Mouse (Mus musculus) frontal cortex, postnatal 10 days (tissue): ENCODE data around the gene Prss41.
"Not testable (repeated sequence)": the region's sequence is repeated elsewhere in the genome, so short reads cannot be mapped to it uniquely, and the experiment has no call there.

Experiments used
- DNase-seq, 2 experiments: peaks; one replicate each; pipeline ENCODE4 v3.0.0; 2022; ENCODE audit warnings: low spot score in 2 of 2, mixed read lengths in 1 of 2

Gene Prss41

DNA sequence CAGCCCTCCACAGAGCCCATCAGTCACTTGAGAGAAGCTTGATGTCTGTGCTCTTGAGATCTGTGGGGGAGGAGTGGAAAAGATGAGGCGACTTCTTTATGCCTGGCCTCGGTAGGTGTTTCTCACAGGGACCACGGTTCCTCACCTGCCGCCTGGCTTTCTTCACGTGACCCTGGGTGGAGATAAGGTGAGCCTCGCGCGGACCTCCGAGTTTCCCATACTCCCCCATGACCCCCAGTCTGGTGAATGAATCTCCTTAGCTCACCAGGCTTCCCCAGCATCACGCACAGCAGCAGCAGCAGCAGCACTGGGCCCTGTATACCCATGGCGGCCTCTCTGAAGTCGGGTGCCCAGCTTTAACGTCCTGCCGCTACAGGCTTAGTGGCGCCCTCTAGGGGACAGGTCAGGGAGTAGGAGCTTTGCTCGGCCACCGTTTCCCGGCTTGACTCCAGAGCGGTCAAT is at the start of gene Prss41, which contains the start of gene Prss32:
Gene Prss41 (minus strand): TSS at position 361 of the 462 bp plus-strand sequence.
Gene Prss32 (plus strand): TSS at position 44 of the 462 bp plus-strand sequence.
- no peak for DNase-seq

DNA sequence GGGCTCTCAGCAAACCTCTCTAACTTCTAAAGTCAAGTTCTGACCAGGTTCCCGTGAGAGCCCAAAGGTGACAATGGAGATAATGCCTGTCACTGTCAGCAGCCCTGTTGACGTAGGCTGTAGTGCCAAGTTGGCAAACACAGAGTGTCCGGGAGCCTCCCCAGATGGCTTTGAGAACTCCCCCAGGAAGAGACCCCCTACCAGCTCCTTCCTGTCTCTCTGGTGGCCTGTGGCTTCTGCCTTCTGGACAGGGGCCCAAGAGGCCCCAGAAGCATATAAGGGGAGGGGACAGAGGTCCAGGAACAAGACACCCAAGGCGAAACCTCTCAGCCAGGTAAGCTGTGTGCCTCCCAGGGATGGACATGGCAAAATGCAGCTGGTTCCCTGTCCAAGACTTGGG is 36.6 kb upstream of the Prss41 start, which contains the start of the genes Dcpp1 and Dcpp2:
Gene Dcpp1 (plus strand): TSS at position 301 of the 400 bp plus-strand sequence.
Gene Dcpp2 (plus strand): TSS at position 305 of the 400 bp plus-strand sequence.
- not testable (repeated sequence) for DNase-seq

DNA sequence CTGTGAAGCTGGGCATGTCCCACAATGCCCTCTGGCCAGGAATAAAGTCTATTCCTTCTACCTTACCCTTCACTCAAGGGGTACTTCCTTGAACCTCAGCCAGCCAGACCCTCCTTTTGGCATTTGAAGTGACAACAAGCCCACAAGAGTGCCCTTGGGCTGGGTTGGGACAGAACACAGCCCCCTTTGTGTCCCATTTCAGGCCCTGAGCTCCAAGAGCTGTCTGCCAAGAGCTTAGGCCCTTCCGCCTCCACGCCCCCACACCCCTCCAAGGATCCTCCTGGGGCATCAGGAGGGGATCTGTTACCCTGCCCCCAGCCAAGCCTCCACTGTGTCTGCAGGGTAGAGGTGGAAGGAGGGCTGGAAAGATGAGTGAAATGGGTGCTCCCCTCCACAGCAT is 33.2 kb upstream of the Prss41 start:
- DNase-seq: no peak

DNA sequence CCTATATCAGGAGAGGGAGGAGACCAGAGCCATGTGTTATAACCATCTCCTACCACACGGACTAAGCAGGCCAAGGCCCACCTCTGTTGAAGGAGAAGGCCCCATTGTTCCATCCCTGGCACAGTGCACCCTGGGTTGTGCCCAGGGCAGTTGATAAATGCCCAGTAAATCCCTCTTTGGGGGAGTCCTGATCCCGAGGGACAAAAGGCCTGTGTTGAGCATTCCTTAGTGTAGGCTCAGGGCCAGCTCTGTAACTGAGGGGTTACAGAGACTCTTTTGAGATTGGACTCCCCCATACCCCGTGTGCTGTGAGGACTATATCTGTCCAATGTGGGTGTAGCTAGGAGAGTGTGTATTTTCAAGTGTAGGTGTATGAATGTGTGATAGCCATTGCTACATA is 32.8 kb upstream of the Prss41 start:
- peak in 1 of 2 experiments; percentile 20 for DNase-seq

DNA sequence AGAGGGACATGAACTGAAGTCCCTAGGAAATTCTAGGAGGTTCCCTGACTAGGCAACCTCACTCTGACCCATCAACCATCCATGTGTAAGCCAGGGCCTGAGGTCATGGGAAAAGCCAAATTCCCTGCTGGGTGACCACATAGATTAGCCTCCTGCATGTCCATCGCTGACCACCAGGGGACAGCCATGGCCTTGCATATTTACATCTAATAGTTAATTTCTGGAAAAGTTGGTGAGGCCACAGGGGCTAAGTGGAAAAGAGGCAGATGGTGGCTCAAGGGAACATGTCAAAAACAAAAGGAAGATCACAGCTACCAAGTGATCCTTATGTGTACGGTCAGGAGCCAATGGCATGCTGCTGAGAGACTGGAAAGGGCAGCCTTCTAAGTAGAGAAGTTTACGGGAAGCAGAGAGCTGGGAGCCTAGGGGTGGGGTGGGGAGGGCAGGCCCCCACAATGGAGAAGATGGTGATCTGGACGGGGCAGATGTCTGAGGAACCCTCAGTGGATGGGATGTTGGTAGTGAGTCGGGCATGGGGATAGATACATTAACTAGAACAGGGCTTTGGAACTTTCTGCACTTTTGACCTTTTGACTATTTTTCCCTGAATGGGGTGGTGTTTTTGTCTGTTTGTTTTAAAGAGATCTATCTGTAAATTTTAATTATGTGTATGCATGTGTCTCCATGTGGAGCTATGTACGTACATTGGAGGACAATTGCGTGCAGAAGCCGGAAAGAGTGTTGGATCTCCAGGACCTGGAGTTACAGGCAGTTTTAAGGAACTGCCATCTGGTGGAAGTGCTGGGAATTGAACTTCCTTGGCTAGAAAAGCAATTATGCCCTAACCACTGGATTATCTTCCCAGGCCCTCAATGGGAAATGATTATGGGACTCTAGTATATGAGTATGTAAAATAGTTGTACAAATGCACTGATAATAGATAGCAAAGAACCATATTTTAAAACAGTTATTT is 30.2 kb upstream of the Prss41 start:
- DNase-seq: peak in 1 of 2 experiments; percentile 24

DNA sequence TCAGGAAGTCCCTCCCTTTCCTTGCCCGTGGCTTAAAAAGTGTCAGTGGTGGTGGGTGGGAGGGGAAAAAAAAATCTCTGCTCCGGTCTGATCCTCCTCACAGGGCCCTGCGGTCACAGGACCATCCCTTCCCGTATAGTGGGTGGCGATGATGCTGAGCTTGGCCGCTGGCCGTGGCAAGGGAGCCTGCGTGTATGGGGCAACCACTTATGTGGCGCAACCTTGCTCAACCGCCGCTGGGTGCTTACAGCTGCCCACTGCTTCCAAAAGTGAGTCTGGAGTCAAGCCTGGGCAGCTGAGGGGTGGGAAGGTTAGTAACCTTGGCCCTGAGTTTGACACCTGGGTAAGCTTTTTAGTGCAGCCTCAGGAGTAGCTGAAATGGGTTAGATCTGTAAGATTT is 24.5 kb upstream of the Prss41 start:
- DNase-seq: no peak

DNA sequence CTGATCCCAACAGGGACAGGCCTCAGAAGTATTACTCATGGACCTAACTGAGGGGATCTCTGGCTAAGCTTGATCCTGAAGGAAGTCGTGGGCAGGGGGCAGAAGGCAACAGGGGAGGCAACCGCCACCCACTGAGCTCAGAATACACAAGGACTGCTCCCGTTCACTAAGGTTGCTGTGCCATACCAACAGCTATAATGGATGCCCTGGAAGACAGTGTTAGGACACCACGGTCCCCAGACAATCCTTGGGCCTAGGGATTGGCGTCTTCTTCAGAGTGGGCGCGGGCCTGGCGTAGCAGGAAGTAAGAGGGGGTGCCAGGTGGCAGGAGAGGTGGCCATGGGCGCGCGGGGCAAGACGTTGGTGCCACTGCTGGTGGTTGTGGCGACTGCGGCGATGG is 23.8 kb upstream of the Prss41 start, which contains the start of gene Prss21:
Gene Prss21 (plus strand): TSS at position 301 of the 400 bp plus-strand sequence.
- no peak for DNase-seq

DNA sequence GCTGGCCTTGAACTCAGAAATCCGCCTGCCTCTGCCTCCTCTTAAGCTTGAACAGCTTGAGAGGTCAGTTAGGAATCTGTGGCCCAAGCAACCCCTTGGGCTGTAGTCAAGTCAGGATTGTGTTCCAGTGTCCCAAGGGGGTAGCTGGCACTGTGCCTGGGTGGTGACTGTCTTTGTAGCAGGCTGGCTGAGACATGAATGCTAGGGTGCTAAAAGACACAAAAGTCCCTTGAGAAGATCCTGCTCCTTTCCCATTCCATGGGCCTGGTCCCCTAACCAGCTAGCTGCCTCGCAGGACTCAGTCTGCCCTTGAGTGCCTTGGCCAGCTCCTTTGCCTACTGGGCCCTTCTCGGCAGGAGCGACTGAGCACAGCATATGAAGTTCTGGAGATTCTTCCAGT is 19.0 kb upstream of the Prss41 start:
- no peak for DNase-seq

DNA sequence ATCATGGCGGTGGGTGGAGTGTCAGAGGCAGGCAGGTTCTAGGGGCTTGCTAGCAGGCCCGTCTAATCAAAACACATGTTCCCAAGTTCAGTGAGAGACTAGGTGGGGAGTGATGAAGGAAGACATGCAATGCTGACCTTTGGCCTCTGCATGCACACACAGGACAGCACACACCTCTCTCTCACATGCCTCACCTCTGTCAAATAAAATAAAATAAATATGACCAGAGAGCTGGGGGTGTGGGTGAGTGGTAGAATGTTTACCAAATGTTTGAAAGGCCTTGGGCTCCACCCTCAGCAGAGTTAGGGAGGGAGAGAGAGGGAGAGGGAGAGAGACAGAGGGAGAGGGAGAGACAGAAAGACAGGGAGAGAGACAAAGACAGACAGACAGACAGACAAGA is 13.9 kb upstream of the Prss41 start:
- no peak for DNase-seq

DNA sequence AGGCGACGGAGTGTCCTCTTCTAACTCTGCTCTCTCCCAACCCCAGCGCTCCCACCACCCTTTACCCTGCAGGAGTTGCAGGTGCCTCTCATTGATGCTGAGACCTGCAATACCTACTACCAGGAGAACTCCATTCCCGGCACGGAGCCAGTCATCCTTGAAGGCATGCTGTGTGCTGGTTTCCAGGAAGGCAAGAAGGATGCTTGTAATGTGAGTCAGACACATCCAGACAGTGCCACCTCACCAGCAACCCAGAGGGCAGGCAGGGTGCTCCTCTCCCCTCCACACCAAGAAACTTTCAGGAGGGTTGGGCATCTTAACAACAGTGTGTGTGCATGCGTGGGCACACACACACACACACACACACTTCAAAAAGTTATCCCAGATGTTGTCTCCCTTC is 13.2 kb upstream of the Prss41 start:
- DNase-seq: no peak

DNA sequence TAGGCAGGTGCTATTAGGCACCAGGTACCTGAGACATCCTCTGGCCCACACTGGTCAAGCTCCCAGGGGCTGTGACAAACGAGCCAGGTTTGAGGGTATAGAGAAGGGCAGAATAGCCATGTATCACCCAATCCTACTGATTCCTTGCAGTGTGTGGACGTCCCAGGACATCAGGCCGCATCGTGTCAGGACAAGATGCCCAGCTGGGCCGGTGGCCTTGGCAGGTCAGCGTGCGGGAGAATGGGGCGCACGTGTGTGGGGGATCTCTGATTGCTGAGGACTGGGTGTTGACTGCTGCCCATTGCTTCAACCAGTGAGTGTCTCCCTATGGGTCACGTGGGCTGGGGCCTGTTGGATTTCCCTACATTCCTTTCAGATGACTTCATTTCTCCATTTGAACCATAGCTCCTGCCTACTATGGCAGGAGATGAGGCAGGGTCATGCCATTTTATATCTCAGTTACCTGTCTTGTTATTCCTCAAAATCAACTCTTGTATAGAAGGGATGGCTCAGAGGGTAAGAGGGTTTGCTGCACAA is 10.3 kb upstream of the Prss41 start:
- no peak for DNase-seq

DNA sequence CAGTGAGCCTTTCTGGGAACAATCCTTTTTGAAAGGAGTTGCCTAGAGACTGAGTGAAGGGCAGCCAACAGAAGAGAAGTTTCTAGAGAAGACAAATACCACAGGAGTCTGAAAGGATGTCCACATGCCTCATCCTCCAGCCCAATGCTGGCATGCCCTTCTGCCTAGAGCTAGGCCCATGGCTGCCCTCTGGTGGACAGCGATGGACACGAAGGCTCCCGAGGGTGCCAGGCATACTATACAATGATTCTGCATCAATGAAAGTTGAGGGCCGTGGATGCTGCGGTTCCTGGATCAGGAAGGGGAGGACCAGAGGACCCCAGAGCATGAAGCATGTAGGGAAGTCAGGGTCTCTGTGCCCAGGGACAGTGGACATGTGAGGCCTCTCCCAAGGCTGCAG is 9.3 kb upstream of the Prss41 start:
- no peak for DNase-seq

DNA sequence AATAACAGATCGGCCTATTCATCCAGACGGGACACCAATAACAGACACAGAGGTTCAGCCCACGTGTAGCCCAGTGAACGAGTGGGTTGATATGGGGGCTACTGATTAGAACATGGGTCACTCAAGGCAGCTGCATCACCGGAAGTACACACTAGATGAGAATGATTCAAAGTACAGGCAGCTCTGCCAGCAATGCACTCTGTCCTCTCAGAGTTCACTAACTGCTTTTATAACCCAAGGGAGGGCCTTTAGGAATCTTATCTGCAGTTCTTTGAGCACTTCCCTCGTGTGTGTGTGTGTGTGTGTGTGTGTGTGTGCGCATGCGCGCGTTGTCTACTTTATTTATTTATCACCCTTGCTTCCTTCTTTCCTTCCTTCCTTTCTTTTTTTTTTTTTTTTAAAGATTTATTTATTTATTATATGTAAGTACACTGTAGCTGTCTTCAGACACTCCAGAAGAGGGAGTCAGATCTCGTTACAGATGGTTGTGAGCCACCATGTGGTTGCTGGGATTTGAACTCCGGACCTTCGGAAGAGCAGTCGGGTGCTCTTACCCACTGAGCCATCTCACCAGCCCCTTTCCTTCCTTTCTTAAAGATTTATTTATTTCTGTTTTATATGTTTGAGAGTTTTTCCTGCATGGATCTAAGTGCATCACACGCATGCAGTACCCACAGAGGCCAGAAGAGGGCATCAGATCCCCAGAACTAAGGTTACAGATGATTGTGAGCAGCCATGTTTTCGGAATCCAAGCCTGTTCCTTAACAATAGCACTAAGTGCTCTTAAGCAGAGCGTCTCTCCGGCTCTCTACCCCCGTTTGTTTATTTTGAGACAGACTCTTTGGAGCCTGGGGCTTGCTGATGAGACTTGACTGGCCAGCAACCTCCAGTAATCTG is 7.1 kb upstream of the Prss41 start:
- DNase-seq: peak in 1 of 2 experiments; percentile 54

DNA sequence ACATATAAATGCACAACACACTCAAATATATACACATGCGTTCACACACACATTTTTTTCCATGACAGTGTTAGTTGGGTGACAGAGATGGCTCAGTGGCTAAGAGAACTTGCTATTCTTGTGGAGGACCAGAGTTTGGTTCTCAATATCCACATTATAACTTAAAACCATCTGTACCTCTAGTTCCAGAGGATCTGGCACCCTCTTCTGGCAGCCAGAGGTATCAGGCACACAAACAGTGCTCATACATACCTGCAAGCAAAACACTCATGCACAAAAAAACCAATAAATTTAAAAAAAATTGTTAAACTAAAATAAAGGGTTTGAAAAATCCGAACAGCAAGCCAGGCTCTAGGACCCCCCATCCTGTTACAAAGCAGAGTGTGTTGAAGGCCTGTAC is 6.1 kb upstream of the Prss41 start:
- DNase-seq: no peak

DNA sequence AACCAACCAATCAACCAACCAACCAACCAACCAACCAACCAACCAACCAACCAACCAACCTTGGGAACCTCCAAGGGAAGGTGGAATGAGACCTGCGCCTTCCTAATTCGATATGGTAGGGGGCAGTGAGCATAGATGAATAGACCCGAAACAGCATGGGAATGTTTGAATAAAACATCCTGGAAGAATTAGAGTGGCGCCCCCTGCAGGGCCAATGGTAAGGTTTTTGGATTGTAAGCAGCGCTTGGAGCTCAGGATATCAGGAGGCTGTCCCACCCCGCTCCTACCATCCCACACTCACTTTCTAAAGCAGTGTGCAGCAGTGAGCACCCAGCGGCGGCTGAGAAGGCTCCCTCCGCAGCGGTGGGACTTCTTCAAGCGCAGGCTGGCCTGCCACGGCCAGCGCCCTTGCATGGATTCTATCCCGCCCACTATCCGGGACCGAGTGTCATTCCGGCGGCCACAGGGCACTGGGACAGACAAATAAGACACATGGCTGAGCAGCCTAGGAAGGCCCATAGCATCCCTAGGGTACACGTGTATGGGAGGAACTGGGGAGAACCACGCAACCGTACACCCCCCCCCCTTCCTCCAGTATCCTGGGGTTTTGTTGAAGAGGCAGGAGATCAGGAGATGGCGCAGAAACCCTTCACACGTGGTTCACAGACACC is 696 bp downstream of the Prss41 start:
- DNase-seq: no peak

DNA sequence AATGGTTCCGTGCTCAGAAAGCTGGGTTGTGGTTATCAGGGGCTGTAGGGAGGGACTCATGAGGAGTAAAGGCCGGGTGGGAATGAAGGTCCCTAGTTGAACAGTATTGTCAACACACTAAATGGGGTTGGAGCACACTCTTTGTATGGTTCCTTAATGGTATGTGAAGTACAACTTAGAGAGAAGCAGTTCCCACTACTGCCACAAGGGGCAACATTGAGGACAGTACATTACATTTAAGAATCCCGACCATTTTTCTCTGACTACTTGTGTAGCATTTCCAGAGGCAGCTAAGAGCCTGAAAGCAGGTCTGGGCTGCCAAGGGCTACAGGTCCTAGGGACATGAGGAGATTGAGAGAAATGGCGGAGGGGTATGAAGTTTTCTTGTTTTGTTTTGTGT is 2.8 kb downstream of the Prss41 start:
- DNase-seq: peak in 1 of 2 experiments; percentile 46

DNA sequence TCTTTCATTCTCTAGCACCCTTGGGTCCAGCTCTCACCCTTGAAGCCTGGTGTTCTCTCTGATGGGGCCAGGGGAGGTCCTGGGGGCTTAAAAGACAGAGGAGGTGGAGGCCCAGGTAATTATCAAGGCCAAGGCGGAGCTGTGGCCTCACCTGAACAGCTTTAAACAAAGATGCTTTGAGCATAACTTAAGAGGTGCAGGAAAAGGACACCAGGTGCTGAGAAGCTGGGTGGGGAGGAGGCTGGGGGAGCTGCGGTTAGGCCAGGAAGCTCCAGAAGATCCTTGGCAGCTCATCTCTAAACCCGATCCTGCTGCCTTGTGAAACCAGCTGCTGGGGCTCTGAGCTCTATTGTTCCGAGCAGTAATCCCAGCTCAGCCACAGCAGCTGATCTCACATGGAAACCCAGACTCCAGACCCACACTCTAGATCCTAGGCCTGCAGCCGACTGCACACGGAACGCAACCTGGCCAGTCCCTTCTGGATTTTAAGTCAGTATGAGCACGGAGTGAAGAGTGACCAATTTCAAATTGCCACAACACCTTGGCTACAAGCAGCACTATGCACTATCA is 7.9 kb downstream of the Prss41 start, which contains the start of gene Prss33:
Gene Prss33 (minus strand): TSS at position 51 of the 570 bp plus-strand sequence.
- DNase-seq: no peak

DNA sequence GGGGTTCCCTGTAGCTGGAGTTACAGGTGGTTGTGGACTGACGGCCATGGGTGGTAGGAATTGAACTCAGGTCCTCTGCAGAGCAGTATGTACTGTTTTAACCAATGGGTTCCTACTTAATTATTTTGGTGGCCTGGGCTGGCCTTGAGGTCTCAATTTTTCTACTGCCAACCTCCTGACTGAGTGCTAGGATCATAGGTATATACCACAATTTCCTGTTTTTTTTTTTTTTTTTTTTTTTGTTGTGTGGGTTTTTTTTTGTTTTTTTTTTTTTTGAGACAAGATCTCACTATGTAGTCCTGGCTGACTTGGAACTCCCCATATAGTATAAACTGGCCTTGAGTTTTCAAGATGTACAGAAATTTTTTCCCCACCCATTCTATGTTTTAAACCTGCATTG is 12.8 kb downstream of the Prss41 start:
- DNase-seq: no peak

DNA sequence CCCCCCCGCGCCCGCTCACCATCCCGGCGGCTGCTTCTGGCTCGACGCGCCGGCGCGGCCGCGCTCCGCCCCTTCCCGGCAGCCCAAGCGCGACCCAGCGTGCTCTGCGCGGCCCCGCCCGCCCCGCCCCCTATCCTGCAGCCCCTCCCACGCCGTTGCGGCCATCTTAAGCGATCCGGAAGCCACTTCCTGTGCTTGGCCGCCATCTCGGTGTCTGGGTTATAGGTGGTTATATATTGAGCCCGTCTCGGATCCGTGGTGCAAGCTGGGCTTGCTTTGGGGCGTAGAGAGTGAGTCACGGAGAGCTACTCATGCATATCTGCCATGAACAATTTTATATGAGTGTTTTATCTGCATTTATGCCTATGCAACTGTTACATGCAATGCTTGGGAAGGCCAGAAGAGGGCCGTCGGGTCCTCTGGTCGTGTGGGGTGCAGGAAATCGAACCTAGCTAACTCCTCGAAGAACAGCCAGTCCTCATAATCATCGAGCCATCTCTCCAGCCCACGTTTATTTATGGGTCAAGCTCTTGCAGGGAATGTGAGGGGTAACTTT is 14.8 kb downstream of the Prss41 start, which contains the start of gene Elob:
Gene Elob (minus strand): TSS at position 73 of the 556 bp plus-strand sequence.
- peak; percentile 75 to 84 for DNase-seq
